Mouse (Mus musculus) C2C12 (cell line): Measurements from ENCODE around the gene Ctdnep1.

Experiments
- CEBPB ChIP-seq: IDR thresholded peaks from one replicate; pipeline ENCODE4 v1.6.1; 2011; ENCODE audit warnings: low read depth, mild to moderate bottlenecking, control low read depth, moderate library complexity
- CTCF ChIP-seq: IDR thresholded peaks from one replicate; pipeline ENCODE4 v1.5.1; 2011; ENCODE audit not compliant: control insufficient read depth, insufficient read depth, insufficient read length
- FOSL1 ChIP-seq: IDR thresholded peaks from one replicate; pipeline ENCODE4 v1.8.0; 2011; ENCODE audit warnings: mild to moderate bottlenecking, low read length; ENCODE audit not compliant: poor library complexity, insufficient read depth, severe bottlenecking
- MAX ChIP-seq: IDR thresholded peaks from one replicate; pipeline ENCODE4 v1.6.1; 2011; ENCODE audit warnings: mild to moderate bottlenecking, control low read depth
- MYOD1 ChIP-seq: IDR thresholded peaks from one replicate; pipeline ENCODE4 v1.6.1; 2011; ENCODE audit warnings: low read depth; ENCODE audit not compliant: control insufficient read depth, insufficient read length
- USF1 ChIP-seq: IDR thresholded peaks from one replicate; pipeline ENCODE4 v1.6.1; 2011; ENCODE audit warnings: low read depth, mild to moderate bottlenecking, control low read depth, moderate library complexity

GRCm38 (mm10) chr11:69956218-69956617 is 24.7 kb upstream of the Ctdnep1 start:
- TF ChIP-seq CTCF (no peak), CEBPB (no peak), USF1 (no peak), MAX (no peak), FOSL1 (no peak), MYOD1 (no peak)
